ENCODE assay signal across 11 mouse cellular contexts in the genomic region with DNA sequence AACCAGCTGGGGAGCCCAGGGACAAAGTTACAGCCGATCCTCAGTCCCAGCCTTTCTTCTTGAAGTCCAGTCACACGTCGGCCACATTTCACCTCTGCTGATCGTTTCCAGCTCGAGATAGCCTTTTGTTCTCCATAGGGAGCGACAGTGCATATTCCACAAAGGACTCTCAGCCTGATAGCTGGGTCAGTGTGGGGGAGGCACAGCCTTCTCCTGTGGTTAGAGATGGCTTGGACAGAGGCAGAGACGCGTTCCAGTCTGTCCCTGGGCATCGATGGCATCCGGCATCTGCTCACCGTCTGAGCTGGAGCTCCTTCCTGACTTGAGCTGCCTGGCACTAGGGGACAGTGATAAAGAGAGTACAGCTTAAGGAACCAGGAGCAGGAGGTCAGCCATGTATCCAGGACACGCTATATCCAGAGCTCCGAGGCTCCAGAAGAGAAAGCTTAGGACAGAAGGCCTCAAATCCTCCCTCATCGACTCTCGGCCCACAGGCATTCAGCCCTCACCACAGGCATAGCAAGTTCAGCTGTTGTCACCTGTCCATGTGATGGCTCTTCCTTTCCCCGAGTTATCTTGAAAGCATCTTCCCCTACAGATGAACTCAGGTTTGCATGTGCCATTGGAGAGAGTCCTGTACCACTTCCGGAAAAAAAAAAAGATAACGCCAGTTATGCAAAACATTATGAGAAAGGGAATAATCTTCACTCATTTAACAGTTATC.
DNase-seq lines count a peak whose midpoint lies in the region; ATAC-seq lines count a peak whose summit lies in the region.
"Had no signal": no experiment of that assay in that cellular context is flagged by ENCODE, and none has a peak within 500 bp of the region (broad histone marks: within the 10 kb centered on the region; RNA-seq: fewer than 3 reads in every experiment).

No protein-coding gene starts in this region.

- no peak overlapping the region for H3K4me2 ChIP-seq in forebrain, embryonic 13.5 days
- no peak overlapping the region for H3K4me2 ChIP-seq in liver, embryonic 16.5 days (ENCODE audit: low read depth, low read length)
- H3K4me2 ChIP-seq in liver, embryonic 11.5 days = no peak overlapping the region

- peaks cover 15% of the 10 kb centered on the region for H3K27me3 ChIP-seq in forebrain, embryonic 10.5 days (ENCODE audit: poor library complexity, severe bottlenecking)
- no peaks in the 10 kb centered on the region for H3K27me3 ChIP-seq in forebrain, embryonic 13.5 days
- no peaks in the 10 kb centered on the region for H3K27me3 ChIP-seq in liver, embryonic 16.5 days (ENCODE audit: control insufficient read depth, insufficient read depth, low read depth, low read length)
- H3K27me3 ChIP-seq in liver, embryonic 11.5 days (replicated peaks; ENCODE audit: control insufficient read depth, insufficient read depth, low read length) = no peaks in the 10 kb centered on the region

- no peaks in the 10 kb centered on the region for H3K36me3 ChIP-seq in forebrain, embryonic 10.5 days (replicated peaks)
- no peaks in the 10 kb centered on the region for H3K36me3 ChIP-seq in forebrain, embryonic 13.5 days (ENCODE audit: poor library complexity, severe bottlenecking)
- no peaks in the 10 kb centered on the region for H3K36me3 ChIP-seq in liver, embryonic 16.5 days (ENCODE audit: control insufficient read depth, insufficient read depth)
- no peaks in the 10 kb centered on the region for H3K36me3 ChIP-seq in liver, embryonic 11.5 days (ENCODE audit: control insufficient read depth, insufficient read depth, low read length)

- H3K4me3 ChIP-seq in forebrain, embryonic 10.5 days = no peak overlapping the region
- H3K4me3 ChIP-seq in forebrain, embryonic 13.5 days = no peak overlapping the region
- no peak overlapping the region for H3K4me3 ChIP-seq in liver, embryonic 16.5 days (ENCODE audit: low read depth, low read length)
- H3K4me3 ChIP-seq in liver, embryonic 11.5 days (ENCODE audit: low read depth, low read length) = no peak overlapping the region

- no peak overlapping the region for H3K9ac ChIP-seq in forebrain, embryonic 13.5 days
- no peak overlapping the region for H3K9ac ChIP-seq in liver, embryonic 16.5 days (ENCODE audit: low read depth, low read length)
- no peak overlapping the region for H3K9ac ChIP-seq in liver, embryonic 11.5 days (ENCODE audit: low read depth, low read length)

- H3K4me1 ChIP-seq in forebrain, embryonic 10.5 days = peaks cover 41% of the 10 kb centered on the region
- peaks cover 31% of the 10 kb centered on the region for H3K4me1 ChIP-seq in forebrain, embryonic 13.5 days
- peaks cover 22% of the 10 kb centered on the region for H3K4me1 ChIP-seq in liver, embryonic 16.5 days (ENCODE audit: control insufficient read depth, low read depth, low read length)
- H3K4me1 ChIP-seq in liver, embryonic 11.5 days (replicated peaks; ENCODE audit: control insufficient read depth, insufficient read depth, low read length) = peaks cover 21% of the 10 kb centered on the region

- DNase-seq in forebrain, embryonic 10.5 days (ENCODE audit: extremely low spot score, low spot score) = peak; percentile 16
- DNase-seq in liver, embryonic 11.5 days (ENCODE audit: low spot score) = no peak
- DNase-seq in ZHBTc4 (ENCODE audit: low read depth, low spot score) = peak; percentile 43
- DNase-seq in naive thymus-derived CD4-positive, alpha-beta T cell, adult 2 months (ENCODE audit: low read depth) = peak; percentile 35
- no peak for DNase-seq in urinary bladder, postnatal 10 days (ENCODE audit: low spot score)
- no peak for DNase-seq in ovary, postnatal 36 days (ENCODE audit: low spot score)
- DNase-seq: cerebellum, postnatal 10 days; lung, postnatal 10 days had no signal

- H3K27ac ChIP-seq in forebrain, embryonic 10.5 days = peak overlapping the region; percentile 70
- no peak overlapping the region for H3K27ac ChIP-seq in forebrain, embryonic 13.5 days
- H3K27ac ChIP-seq in liver, embryonic 16.5 days (ENCODE audit: low read length) = 0 out of 2 replicates have a peak overlapping the region, but pooled peaks have one; percentile 16
- H3K27ac ChIP-seq in liver, embryonic 11.5 days (ENCODE audit: low read depth, low read length) = no peak overlapping the region
- H3K27ac ChIP-seq: kidney, postnatal 0 days had no signal

- no peaks in the 10 kb centered on the region for H3K9me3 ChIP-seq in forebrain, embryonic 10.5 days
- H3K9me3 ChIP-seq in forebrain, embryonic 13.5 days (replicated peaks) = no peaks in the 10 kb centered on the region
- H3K9me3 ChIP-seq in liver, embryonic 16.5 days (replicated peaks; ENCODE audit: control insufficient read depth, low read length) = no peaks in the 10 kb centered on the region
- H3K9me3 ChIP-seq in liver, embryonic 11.5 days (ENCODE audit: control insufficient read depth, low read length) = no peaks in the 10 kb centered on the region

- WGBS in forebrain, embryonic 10.5 days = 58% methylated on average over 18 of the region's 18 CpGs
- WGBS in forebrain, embryonic 13.5 days = 58% methylated on average over 18 of the region's 18 CpGs
- WGBS in liver, embryonic 16.5 days (ENCODE audit: insufficient replicate concordance) = 71% methylated on average over 18 of the region's 18 CpGs
- WGBS in liver, embryonic 11.5 days = 59% methylated on average over 18 of the region's 18 CpGs

- ATAC-seq in forebrain, embryonic 13.5 days = no peak
- ATAC-seq in liver, embryonic 16.5 days (ENCODE audit: low read depth) = no peak
- ATAC-seq in liver, embryonic 11.5 days (replicated peaks; ENCODE audit: low FRiP score) = no peak

Comparison
In these comparisons a context has a peak if more than half of its experiments do, and no peak if none do; other contexts are left out.
1. H3K27ac ChIP-seq: peak in forebrain, embryonic 10.5 days (single experiment) and liver, embryonic 16.5 days (single experiment); none in forebrain, embryonic 13.5 days (single experiment) and liver, embryonic 11.5 days (single experiment).
2. DNase-seq: peak in forebrain, embryonic 10.5 days (single experiment), ZHBTc4 (single experiment) and naive thymus-derived CD4-positive, alpha-beta T cell, adult 2 months (single experiment); none in liver, embryonic 11.5 days (single experiment), urinary bladder, postnatal 10 days (single experiment) and ovary, postnatal 36 days (single experiment).